Mouse (Mus musculus): ENCODE measurements at regions not wholly inside any gene's neighbourhood (a gene's known extent, or its start where the extent isn't known, plus 50 kb on each side); places are given as distances from the start of the nearest gene placed in this dataset.
"Not testable (repeated sequence)": the region's sequence is repeated elsewhere in the genome, so short reads cannot be mapped to it uniquely, and the experiment has no call there.

DNA sequence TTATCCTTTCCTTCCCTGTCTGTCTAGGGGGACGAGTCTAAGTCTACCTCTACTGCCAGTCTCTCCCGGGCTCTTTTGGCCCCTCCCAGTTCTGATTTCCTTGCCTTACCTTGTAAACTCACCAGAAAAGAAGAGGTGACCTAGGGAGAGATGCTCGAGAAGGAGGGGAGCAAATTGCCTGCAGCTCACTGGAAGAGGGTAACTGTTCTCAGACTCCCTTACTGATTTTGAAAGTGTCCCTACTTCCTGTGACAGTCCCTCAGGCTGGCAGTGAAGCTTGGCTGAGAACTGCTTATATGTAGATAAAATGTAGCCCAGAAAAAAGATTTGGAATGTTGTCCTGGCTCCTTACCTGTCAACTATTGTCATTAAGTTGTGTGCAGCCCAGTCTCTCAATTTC is 180.6 kb upstream of the Tab2 start:
- ATAC-seq (ENCODE audit: insufficient number of reproducible peaks, insufficient read depth, low FRiP score, low TSS enrichment) = no peak
- H3K9ac ChIP-seq = no peak overlapping the region
- H3K36me3 ChIP-seq = no peaks in the 10 kb centered on the region
- H3K27ac ChIP-seq = no peak overlapping the region
- H3K27me3 ChIP-seq = no peaks in the 10 kb centered on the region
- no peak overlapping the region for H3K4me2 ChIP-seq (replicated peaks)
- WGBS = 70% methylated on average over 3 of the region's 3 CpGs
- no peak overlapping the region for H3K4me3 ChIP-seq
- H3K9me3 ChIP-seq = no peaks in the 10 kb centered on the region
- peaks cover 16% of the 10 kb centered on the region; the same call in 1 of the 2 replicates for H3K4me1 ChIP-seq

DNA sequence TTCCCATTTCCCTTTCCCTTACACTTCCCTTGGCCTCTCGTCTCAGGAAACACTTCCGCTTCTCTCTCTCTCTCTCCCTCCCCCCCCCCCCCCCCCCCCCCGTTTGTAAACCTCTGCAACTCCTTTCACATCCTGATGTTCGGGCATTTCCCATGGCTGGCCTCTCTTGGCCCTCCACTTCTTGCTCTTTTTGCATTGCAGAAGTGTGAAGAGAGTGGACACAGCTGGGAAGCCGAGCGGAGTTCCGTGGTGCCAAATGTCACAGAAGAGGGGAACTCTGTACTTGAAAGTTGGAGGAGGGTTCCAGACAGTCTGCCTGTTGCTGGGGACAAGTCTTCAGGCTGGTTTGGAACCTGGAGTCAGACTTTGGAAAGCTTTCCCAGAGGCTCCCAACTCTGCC is 179.2 kb upstream of the Tab2 start:
- Histone ChIP-seq H3K4me3 (no peak overlapping the region), H3K36me3 (no peaks in the 10 kb centered on the region), H3K4me1 (peaks cover 20% of the 10 kb centered on the region), H3K4me2 (replicated peaks) (no peak overlapping the region), H3K9me3 (no peaks in the 10 kb centered on the region), H3K27me3 (no peaks in the 10 kb centered on the region), H3K9ac (no peak overlapping the region), H3K27ac (no peak overlapping the region)
- 59% methylated on average over 6 of the region's 7 CpGs for WGBS
- no peak for ATAC-seq (ENCODE audit: insufficient number of reproducible peaks, insufficient read depth, low FRiP score, low TSS enrichment)

- WGBS = 100% methylated on average over 1 of the region's 1 CpGs
- Histone ChIP-seq H3K27ac (no peak overlapping the region), H3K4me1 (peaks cover 21% of the 10 kb centered on the region), H3K4me3 (no peak overlapping the region), H3K9me3 (no peaks in the 10 kb centered on the region), H3K9ac (no peak overlapping the region), H3K36me3 (no peaks in the 10 kb centered on the region), H3K27me3 (no peaks in the 10 kb centered on the region), H3K4me2 (replicated peaks) (no peak overlapping the region)
- no peak for ATAC-seq (ENCODE audit: insufficient number of reproducible peaks, insufficient read depth, low FRiP score, low TSS enrichment)
These were observed 178.4 kb upstream of the Tab2 start for GRCm38 (mm10) chr10:8134398-8134797.

DNA sequence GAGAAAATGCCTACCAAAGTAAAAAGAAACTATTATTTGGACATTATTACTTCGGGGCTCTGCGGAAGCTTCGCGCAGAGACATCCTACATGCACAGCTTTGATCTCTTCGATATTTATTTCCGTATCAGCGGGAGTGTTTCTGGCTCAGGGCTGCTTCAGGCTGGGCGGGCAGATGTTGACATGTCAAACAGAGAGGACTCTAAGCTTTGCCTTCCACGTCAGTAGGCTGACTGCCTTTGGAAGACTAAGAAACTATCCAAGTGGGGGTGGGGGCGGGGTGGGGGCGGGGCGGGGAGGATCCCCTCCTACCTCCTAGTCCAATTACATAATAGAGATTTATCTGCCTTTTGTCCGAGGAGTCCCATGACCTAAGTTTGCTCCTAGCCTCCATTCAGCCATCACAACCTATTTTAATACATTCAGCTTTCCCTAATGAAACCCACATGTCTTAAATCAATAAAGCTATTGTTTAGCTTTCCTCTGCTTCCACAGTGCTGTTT is 177.5 kb upstream of the Tab2 start:
- WGBS = 20% methylated on average over 13 of the region's 13 CpGs
- Histone ChIP-seq H3K9ac (no peak overlapping the region), H3K27me3 (no peaks in the 10 kb centered on the region), H3K27ac (no peak overlapping the region; the same call in 1 of the 2 replicates), H3K9me3 (no peaks in the 10 kb centered on the region), H3K4me2 (replicated peaks) (no peak overlapping the region; the same call in 1 of the 2 replicates), H3K4me1 (peaks cover 21% of the 10 kb centered on the region), H3K36me3 (no peaks in the 10 kb centered on the region), H3K4me3 (no peak overlapping the region)
- ATAC-seq (ENCODE audit: insufficient number of reproducible peaks, insufficient read depth, low FRiP score, low TSS enrichment) = no peak

GRCm38 (mm10) chr10:8132795-8133194 is 176.8 kb upstream of the Tab2 start:
- H3K27ac ChIP-seq = peak overlapping the region; percentile 64
- no peaks in the 10 kb centered on the region for H3K9me3 ChIP-seq
- H3K9ac ChIP-seq = no peak overlapping the region
- no peaks in the 10 kb centered on the region for H3K27me3 ChIP-seq
- H3K36me3 ChIP-seq = no peaks in the 10 kb centered on the region
- H3K4me1 ChIP-seq = peaks cover 21% of the 10 kb centered on the region
- H3K4me2 ChIP-seq (replicated peaks) = no peak overlapping the region
- WGBS = 55% methylated on average over 2 of the region's 2 CpGs
- H3K4me3 ChIP-seq = no peak overlapping the region
- ATAC-seq (ENCODE audit: insufficient number of reproducible peaks, insufficient read depth, low FRiP score, low TSS enrichment) = no peak

DNA sequence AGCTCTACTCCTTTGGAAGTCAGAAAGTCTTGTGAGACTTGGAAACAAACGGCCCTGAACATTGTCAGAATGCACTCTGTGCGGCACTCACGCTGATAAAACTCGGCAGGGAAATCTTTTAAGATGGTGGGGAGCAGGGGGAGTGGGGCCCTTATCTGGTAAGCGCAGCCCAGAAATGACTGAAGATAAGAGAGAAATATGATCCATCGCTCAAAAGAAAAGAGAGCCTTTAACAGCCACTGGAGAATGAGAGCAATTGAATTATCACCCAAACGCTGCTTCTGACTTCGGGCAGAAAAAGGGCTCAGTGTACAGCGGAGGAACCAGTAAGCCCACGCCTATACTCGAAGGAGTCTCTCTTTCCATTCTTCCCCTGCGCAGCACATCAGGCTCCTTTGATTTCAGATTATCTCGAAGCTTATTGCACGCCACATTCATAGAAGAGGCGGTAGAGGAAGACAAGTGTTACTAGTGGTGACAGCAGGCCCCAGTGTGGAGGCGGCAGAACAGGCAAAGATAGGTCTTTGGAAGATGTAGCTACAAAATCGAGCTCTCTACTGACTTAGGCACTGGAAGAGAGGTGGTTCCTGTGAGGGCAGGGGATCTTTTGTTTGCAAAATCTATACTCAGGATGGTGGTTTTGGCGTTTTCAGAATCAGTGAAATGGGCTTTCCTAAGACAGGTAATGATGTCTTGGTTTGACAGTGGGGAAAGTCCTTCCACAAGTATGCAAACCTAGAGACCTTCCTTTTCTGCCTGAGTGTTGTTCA is 174.6 kb upstream of the Tab2 start:
- Histone ChIP-seq H3K4me2 (replicated peaks) (no peak overlapping the region), H3K9ac (no peak overlapping the region), H3K36me3 (no peaks in the 10 kb centered on the region), H3K27ac (no peak overlapping the region), H3K4me3 (no peak overlapping the region), H3K4me1 (peaks cover 21% of the 10 kb centered on the region), H3K9me3 (no peaks in the 10 kb centered on the region), H3K27me3 (no peaks in the 10 kb centered on the region)
- whole genome bisulfite sequencing = 60% methylated on average over 18 of the region's 18 CpGs
- ATAC-seq (ENCODE audit: insufficient number of reproducible peaks, insufficient read depth, low FRiP score, low TSS enrichment) = no peak

DNA sequence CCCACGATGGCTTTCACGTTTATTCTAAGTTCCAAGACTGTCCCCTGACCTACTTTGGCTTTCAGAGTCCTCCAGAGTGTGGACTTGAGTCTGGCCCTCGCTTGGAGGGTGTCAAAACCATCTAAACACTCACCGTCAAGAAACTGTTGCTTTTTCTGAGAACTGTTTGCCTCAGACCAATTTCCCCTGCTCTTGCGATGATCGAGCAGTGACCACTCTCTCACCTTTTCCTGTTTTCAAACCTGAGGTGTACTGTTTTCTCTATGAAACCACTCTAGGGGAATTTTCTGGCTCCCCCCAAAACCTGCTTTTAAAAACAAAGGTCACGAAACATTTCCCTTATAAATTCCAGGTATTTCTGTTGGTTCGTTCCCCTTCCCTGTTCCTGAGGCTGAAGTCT is 174.0 kb upstream of the Tab2 start:
- H3K27me3 ChIP-seq = no peaks in the 10 kb centered on the region
- H3K27ac ChIP-seq = no peak overlapping the region
- no peaks in the 10 kb centered on the region for H3K9me3 ChIP-seq
- no peak overlapping the region for H3K9ac ChIP-seq
- ATAC-seq (ENCODE audit: insufficient number of reproducible peaks, insufficient read depth, low FRiP score, low TSS enrichment) = no peak
- H3K4me2 ChIP-seq (replicated peaks) = no peak overlapping the region
- H3K4me3 ChIP-seq = no peak overlapping the region
- H3K4me1 ChIP-seq = peaks cover 21% of the 10 kb centered on the region
- H3K36me3 ChIP-seq = no peaks in the 10 kb centered on the region
- 66% methylated on average over 8 of the region's 8 CpGs for WGBS

DNA sequence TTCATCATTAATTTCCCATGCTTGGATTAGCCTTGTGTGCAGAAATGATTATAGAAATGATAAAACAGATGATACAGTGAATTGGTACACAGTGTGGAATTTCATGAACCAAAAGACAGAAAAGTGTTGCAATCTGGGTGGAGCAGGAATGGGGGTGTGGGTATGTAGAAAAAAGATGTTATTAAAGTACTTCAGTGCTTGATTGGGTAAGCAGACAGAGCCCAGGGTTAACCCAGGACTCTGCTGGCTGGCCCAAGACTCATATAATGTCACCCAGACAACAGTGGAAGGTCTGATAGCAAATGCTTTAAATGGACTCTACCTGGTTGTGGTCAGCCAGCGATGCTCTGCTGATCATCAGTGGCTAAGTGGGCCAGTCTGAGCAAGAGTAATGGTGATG is 168.1 kb upstream of the Tab2 start:
- no peaks in the 10 kb centered on the region for H3K27me3 ChIP-seq
- H3K27ac ChIP-seq = no peak overlapping the region
- H3K9me3 ChIP-seq = no peaks in the 10 kb centered on the region
- no peaks in the 10 kb centered on the region for H3K36me3 ChIP-seq
- 97% methylated on average over 1 of the region's 1 CpGs for WGBS
- H3K4me3 ChIP-seq = no peak overlapping the region
- no peak overlapping the region for H3K4me2 ChIP-seq (replicated peaks)
- no peak for ATAC-seq (ENCODE audit: insufficient number of reproducible peaks, insufficient read depth, low FRiP score, low TSS enrichment)
- H3K9ac ChIP-seq = no peak overlapping the region
- no peaks in the 10 kb centered on the region for H3K4me1 ChIP-seq

DNA sequence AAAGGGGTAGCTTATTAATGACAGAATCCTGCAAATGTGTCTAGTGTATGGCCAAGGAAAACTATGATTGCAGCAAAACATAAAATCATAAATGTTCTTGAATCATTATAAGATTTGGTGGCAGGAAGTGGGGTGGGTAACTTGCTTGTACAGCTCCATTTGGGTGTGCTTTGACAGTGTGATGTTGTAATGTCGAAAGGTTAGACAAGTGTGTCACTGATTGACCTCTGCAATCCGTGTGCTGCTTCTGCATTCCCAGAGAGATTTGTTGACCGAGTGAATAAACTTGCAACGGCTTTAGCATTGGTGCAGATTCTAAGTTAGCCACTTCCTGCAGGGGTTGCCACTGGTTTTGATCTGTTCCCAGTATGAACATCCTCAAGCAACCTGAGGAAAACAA is 165.9 kb upstream of the Tab2 start:
- ATAC-seq (ENCODE audit: insufficient number of reproducible peaks, insufficient read depth, low FRiP score, low TSS enrichment) = no peak
- no peaks in the 10 kb centered on the region for H3K9me3 ChIP-seq
- H3K27ac ChIP-seq = no peak overlapping the region
- H3K4me3 ChIP-seq = no peak overlapping the region
- no peaks in the 10 kb centered on the region for H3K4me1 ChIP-seq
- WGBS = 48% methylated on average over 4 of the region's 4 CpGs
- H3K4me2 ChIP-seq (replicated peaks) = no peak overlapping the region
- no peak overlapping the region for H3K9ac ChIP-seq
- no peaks in the 10 kb centered on the region for H3K27me3 ChIP-seq
- H3K36me3 ChIP-seq = no peaks in the 10 kb centered on the region

DNA sequence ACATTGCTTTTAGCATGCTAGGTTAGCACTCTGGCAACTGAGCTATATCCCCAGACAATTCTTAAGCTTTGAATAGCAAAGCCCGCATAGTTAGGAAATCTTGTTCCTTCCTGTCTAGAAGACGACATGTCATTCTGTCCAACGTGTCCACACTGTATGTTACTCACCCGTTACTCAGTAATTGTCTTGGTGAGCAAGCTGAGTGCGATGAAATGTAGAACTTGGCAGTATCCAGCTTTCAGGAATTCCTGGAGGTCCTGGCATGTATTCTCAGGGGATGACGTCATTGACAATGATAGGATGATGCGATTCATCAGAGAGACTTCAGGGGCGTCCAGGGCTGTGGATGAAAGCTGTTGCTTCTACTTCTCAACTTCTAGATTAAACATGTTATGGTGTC is 160.8 kb upstream of the Tab2 start:
- H3K9me3 ChIP-seq = no peaks in the 10 kb centered on the region
- 86% methylated on average over 8 of the region's 8 CpGs for WGBS
- H3K27ac ChIP-seq = no peak overlapping the region
- no peaks in the 10 kb centered on the region for H3K4me1 ChIP-seq
- H3K36me3 ChIP-seq = no peaks in the 10 kb centered on the region
- no peaks in the 10 kb centered on the region for H3K27me3 ChIP-seq
- H3K4me2 ChIP-seq (replicated peaks) = no peak overlapping the region
- no peak overlapping the region for H3K9ac ChIP-seq
- no peak overlapping the region for H3K4me3 ChIP-seq
- no peak for ATAC-seq (ENCODE audit: insufficient number of reproducible peaks, insufficient read depth, low FRiP score, low TSS enrichment)

DNA sequence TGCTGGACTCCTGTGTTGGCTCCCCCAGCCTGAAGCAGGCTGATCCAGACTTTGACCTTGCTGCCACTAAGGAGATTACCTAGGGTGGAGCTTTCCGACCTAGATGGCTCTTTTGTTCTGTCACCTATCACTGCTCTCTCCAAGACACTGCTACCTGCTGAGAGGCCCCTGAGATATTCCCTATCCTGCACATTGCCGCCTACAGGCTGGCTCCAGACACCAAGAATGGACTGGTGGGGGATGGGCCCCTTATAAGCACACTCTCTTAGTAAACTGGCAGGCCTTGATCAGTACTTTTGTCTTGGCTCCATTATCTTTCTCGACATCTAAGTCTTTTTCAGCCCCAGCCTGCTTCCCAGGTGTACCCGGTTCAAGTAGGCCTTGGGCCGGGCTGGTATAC is 158.9 kb upstream of the Tab2 start:
- H3K27me3 ChIP-seq; H3K27ac ChIP-seq; H3K4me1 ChIP-seq; ATAC-seq (ENCODE audit: insufficient number of reproducible peaks, insufficient read depth, low FRiP score, low TSS enrichment); H3K9ac ChIP-seq; H3K4me2 ChIP-seq (replicated peaks); H3K4me3 ChIP-seq; H3K9me3 ChIP-seq; H3K36me3 ChIP-seq: not testable (repeated sequence)
- WGBS = 58% methylated on average over 5 of the region's 5 CpGs

DNA sequence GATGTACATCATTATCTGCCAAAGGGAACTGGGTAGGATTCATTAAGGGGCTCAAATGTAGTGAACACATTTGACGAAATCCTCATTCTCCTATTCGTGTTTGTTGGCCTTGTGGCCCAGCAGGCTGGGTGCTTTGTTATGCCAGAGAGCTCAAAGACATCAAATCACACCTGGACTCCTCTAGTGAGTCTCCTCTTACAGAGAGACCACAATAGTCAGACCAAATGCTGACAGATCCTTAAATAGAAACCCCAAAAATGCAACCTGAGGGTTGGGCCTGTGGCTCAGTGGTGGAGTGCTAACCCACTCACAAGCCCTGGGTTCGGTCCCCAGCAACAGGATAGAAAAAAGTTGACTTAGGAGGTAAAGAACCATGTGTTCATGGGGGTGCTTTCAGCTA is 158.5 kb upstream of the Tab2 start:
- Histone ChIP-seq H3K4me3 (no peak overlapping the region), H3K9me3 (no peaks in the 10 kb centered on the region), H3K4me1 (no peaks in the 10 kb centered on the region), H3K36me3 (no peaks in the 10 kb centered on the region), H3K9ac (no peak overlapping the region), H3K27ac (no peak overlapping the region), H3K27me3 (no peaks in the 10 kb centered on the region), H3K4me2 (replicated peaks) (no peak overlapping the region)
- ATAC-seq (ENCODE audit: insufficient number of reproducible peaks, insufficient read depth, low FRiP score, low TSS enrichment) = no peak
- 51% methylated on average over 3 of the region's 3 CpGs for WGBS

Data from embryonic facial prominence, embryonic 12.5 days (tissue).